Mouse (Mus musculus): Measurements from ENCODE around the gene Tet3.

- TF ChIP-seq POLR2A (IDR thresholded peaks at IDR 0.05; ENCODE audit: low read depth, low read length) (no peak), CTCF (IDR thresholded peaks at IDR 0.05; ENCODE audit: borderline replicate concordance, insufficient read depth, low read length) (no peak)
These were observed 12.9 kb upstream of the Tet3 start for GRCm38 (mm10) chr6:83471739-83472138.
